Mouse (Mus musculus): ENCODE measurements around the gene Gm13084.
"Not testable (repeated sequence)": the region's sequence is repeated elsewhere in the genome, so short reads cannot be mapped to it uniquely, and the experiment has no call there.

The Gm13084 gene

GRCm38 (mm10) chr4:143815993-143816392, at the start of gene Gm13084:
Gene Gm13084, minus strand, starts transcription at chr4:143816093.
- no peak for DNase-seq (ENCODE audit: low spot score)

GRCm38 (mm10) chr4:143846197-143846596, 30.3 kb upstream of the Gm13084 start, which contains the start of gene Gm13103:
Gene Gm13103, plus strand, starts transcription at chr4:143846497.
- not testable (repeated sequence) for DNase-seq (ENCODE audit: low spot score)

GRCm38 (mm10) chr4:143789052-143789451, 26.8 kb downstream of the Gm13084 start, which contains the start of gene Gm13023:
Gene Gm13023, plus strand, starts transcription at chr4:143789352.
- not testable (repeated sequence) for DNase-seq (ENCODE audit: low spot score)

Data from yolk sac, embryonic 10.5 days (tissue).